Mouse (Mus musculus) heart, postnatal 14 days (tissue): ENCODE results near the gene Tkt. TPM values are rescaled to one million over a fixed set of nuclear protein-coding genes. Genes with fewer than 3 reads are reported as not detected.
"Not testable (repeated sequence)": the region's sequence is repeated elsewhere in the genome, so short reads cannot be mapped to it uniquely, and the experiment has no call there.

Source experiments
- DNase-seq, 2 experiments: peaks; one replicate each; pipeline ENCODE4 v3.0.0; 2021 to 2022
- intact Hi-C: fragments of 180-260 bp; cut with DNase I; formaldehyde crosslinking; loops from one replicate; pipeline ENCODE4 v1.15.1; 2025
- total RNA-seq, 2 experiments: library from RNA; stranded (reverse); gene quantifications; 2 replicates each; pipeline ENCODE4 v1.2.3; 2021

Tkt gene
- total RNA-seq, 2 experiments from 2014 or later: 35.1 to 39.2 TPM

DNA sequence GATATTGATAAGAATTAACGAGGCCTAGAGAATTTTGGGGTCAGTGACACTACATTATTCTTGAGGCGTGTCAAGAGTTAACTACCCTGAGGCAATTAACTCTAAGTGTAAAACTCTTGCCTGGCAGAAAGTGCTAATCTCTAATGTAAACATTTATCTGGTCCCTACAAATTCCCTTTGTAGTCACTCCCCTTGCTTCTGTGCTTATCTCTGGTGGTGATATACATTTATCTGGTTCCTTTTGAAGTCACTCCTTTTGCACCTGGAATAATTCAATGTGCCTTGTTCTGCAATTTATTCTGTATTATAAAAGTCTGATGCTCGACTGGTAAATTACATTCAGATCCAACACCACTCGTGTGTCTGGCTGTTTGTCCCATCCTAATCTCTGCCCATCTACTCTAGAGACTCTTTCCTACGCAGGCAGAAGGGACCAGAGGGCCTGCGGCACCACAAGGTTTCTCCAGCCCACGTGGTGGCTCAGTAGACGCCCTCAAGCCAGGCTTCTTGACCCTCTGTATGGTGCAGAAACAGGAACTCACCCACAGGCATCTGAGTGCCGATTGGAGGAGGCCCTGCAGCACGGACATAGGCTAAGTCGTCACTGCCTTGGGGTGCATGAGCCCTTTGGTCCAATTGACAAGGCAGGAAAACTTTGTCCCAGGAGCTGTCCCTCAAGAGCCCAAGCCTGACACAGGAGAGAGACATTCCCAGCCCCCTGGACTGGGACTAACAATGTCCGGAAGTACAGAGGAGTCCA lies 29.3 kb downstream of the Tkt start:
- intact Hi-C loops, DNase-seq: not testable (repeated sequence)

DNA sequence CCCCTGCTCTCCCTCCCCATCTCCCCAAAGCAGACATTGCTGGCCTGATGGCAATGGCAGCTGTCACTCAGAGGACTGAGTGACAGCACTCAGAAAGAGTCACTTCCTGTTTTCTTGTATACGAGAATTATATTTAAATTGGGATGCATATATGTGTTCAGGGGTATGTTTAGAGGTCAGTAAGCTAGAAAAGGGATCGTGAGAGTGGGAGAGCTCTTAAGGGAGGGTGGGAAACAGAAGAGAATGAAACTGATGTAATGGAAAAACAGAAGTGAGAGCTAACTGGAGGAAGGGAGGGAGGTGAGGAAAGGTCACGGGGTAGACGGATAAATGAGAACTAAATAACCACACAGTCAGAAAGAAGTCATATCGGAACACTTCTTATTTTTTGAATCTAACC lies 31.0 kb downstream of the Tkt start:
- DNase-seq: no peak
- intact Hi-C loops: no loop called here

DNA sequence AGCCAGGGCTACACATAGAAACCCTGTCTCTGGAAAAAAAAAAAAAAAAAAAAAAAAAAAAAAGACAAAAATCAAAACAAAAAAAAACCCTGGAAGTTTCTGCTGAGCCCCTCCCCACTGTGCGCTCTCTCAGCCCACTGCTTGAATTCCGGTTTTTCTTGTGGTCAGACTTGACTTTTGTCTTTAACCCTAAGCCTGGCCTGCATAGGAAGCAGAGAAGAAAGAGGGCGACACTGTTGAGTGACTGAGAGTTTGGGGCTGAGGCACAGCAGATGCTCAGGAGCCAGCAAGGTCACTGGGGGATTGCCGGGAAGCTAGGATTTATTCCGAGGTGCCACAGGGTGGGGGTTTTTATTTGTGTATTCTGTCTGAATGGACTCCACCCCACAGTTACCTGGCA lies 31.7 kb downstream of the Tkt start:
- DNase-seq: no peak
- intact Hi-C loops: no loop called here

DNA sequence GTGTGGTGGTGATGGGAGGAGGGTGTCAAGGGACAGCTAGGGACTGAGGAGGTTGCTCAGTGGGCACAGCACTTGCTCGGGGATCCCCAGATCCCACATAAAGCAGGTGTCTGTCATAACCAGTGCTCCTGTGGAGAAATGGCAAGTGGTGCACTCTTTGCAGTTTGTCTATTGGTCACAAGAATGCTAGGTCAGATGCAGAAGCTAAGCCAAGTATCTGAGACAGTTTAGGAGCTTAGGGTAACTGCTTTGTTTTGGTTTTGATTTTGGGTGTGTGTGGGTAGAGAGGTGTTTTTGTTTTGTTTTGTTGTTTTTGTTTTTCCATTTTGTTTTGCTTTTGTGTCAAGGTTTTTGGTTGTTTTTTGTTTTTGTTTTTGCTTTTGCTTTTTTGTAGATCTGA lies 33.1 kb downstream of the Tkt start:
- intact Hi-C loops: no loop called here
- DNase-seq: no peak

DNA sequence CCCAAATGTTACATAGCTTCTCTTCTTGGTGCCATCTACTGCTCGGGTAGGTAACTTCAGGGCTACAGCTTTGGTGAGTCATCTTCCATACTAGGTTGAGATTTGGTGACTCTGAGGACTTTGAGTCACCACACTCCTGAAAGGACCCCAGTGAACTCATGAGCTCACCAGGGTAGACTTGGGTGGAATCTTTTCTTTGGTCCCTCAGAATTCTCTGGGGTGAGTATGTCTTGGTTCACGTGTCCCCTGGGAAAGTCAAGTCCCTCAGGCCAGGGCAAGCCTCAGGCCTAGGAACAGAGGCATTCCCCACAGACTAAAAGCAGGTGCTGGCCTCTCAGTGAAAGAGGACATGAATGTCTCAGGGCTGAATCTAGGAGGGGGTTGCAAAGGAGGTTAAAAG lies 35.9 kb downstream of the Tkt start:
- intact Hi-C loops: no loop called here
- no peak for DNase-seq

DNA sequence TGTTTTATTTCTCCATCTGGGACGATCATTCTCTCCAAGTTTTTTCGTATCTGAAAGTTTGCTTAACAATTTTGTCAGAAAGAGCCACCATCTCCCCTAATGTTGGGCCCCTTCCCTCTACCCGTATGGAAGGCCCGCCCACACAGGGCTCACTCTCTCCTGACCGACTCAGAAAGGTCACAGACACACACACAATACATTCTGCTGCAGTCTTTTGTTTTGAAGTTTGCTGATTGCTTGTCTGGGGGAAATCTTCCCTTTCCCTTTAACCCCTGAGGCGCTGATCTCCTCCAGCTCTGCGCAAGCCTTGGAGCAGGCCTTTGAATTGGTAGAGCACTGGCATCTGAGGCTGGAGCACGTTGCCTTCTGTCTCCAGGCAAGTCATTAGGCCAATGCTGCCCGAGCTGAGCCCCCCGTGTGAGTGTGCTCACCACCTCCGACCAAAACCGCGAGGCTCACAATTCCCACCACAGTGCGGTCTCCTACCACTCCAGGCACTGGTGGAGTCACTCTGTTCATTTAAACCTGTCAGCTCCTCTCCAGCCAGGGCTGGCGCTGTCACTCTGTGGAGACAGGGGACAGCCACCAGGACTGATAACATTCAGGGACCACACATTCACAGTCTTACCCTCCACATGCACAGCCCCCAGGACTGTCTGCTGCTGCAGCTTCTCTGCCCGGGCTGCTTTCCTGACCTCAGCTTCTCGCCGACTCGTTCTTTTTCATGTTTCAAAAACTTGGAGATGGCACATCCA lies 36.5 kb downstream of the Tkt start:
- DNase-seq: no peak
- intact Hi-C loops: no loop called here

DNA sequence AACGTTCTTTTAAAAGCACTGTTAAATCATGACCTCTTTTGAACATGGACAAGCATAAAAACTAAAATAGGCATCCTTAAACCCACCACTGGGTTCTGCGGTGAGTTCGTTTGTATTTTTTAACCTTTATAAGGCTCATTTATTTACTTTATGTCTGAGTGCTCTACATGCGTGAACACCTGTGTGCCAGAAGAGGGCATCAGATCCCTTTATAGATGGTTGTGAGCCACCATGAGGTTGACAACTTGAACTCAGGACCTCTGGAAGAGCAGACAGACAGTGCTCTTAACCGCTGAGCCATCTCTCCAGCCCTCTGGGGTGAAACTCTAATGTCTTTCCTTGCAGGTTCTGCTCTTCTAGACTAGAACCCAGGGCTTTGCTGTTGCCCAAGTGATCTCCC lies 37.2 kb downstream of the Tkt start:
- no peak for DNase-seq

DNA sequence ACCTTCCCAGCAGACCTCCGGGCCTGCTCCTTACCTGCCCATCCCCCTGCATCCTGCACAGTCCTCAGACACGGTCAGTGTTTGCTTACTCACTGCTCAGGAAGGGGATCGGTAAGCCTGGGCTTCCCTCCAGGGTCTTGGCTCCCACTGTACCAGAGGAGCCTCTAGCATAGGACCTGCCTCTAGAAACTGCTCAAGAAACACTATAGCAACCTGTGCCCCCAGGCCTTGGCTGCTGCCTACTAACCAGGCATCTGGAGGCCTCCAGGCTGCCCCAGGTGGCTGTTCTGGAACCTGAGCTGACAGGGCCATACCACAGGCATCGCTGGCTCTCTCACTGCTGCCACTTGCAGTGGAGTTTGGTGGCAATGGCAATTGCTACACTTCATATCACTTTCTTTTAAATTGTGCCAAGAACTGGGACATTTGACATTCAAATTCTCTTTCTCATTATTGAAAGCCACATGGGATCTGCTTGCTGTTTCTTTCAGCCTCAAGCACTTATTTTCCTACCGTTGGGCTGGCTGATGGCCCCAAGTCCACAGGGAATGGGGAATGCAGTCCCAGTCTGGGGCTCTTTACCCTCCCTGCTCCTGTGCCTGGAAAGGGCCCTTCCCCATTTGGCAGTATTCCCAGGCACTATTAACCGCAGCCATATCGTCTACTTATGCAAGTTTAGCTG lies 38.8 kb downstream of the Tkt start:
- DNase-seq: no peak
- intact Hi-C loops: no loop called here

More for the DNA sequence above, 37.2 kb downstream of the Tkt start:
- intact Hi-C loops: no loop called here

DNA sequence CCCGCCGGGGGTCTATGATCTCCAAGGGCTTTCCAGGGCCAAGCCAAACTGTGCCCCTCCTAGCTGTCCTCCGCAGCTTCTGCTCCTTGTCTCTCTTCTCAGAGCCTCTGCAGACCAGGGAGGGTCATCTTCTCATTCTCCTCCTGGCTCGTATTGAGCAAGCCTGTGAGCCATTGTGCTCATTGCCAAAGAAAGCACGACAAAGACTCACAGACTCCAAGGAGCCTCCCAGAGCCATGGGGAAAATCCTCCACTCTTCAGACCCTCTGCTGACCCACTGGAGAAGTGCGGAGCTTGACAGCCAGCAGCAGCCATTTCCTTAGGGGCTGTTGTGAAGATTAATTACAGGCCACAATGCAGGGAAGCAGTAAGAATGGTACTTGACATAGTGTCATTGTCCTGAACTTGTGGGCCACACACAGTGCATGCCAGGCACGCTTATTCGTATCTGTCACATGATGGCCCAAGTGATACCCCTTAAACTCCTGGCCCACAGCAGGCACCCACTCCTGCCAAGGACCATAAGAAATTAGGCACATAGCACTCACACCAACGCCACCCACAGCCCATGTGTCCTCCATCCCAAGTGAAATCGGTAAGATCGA lies 42.0 kb downstream of the Tkt start:
- DNase-seq: no peak
- intact Hi-C loops: loop anchor here (5.0 kb wide), 2 partner anchors 62 to 272 kb away; partner anchors contain the start of gene Rft1

DNA sequence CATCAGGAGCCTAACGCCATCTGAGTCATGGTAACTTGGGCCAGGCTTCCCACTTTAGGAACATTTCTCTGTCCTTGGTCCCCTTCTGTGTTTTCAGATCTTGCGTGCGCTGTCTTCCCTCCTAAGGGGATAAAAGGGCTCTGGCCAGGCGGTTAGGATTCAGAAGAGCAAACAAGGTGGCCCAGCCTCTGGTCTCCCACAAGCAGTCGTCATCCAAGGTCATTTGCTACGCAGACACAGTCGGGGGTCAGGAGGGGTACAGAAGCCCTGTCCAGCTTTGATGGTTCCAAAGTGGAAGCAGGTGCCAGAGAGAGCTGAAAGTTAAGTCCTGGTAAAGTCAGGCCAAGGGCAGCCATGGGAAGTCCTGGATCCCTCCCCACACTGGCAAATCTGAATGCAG lies 42.8 kb downstream of the Tkt start:
- no peak for DNase-seq
- intact Hi-C loops: loop anchor here (5.0 kb wide), 2 partner anchors 61 to 271 kb away; partner anchors contain the start of gene Rft1

DNA sequence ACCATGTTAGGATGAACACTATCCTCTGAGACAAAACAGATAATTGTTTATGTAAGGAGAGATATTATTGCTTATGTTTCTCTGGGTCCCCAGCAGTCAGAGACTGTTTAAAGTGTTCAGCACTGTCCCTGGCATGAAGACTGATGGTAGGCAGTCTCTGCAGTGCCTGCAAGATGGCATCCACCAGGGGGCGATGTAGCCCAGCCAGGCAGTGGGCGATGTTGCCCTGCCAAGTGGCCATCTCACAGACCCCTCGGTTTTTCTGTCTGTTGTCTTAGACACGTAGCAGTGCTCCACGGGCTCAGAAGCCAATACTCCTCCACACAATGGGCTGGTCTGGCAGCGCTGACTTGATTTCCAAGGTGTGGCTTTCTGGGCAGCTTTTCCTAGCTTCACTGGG lies 43.3 kb downstream of the Tkt start:
- DNase-seq: peak; percentile 85 to 93
- intact Hi-C loops: loop anchor here (5.0 kb wide), 2 partner anchors 61 to 271 kb away; partner anchors contain the start of gene Rft1

DNA sequence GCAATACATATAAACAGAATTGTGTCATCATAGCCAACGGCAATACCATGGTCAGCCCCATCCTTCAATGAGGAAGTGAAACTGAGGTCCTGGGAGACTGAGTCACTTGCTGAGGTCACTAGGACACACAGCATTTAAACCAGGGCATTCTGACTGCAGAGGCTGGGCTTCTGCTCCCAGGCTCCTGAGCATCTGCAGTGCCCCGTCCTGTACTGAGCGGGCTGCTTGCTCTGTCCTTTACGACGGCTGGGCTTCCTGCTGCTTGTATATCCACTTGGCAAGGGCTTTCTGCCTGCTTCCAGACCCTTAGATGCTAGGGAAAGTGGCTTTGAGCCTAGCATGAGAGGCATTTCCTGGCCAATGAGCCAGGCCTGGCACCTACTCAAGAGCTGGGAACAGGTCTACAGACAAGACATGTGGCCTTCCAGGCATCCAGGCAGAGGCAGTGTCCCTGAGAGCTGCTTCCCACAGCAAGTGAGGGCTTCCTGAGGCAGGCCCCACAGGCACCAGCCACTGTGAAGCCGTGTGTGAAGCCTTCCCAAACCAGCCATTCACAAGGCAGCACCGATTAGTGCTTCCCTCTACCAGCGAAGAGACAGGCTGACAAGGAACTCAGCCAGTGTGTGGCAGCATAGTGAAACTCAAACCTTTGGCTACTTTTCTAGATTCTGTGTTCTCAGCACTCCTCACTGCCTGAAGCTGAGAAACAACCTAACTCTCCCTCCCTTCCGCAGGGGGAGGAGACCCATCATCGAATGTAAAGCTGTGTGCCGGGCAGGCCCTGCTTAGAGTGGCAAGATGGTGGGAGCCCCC lies 45.3 kb downstream of the Tkt start:
- peak; percentile 82 to 89 for DNase-seq
- intact Hi-C loops: loop anchor here (2.0 to 5.0 kb wide), 3 partner anchors 19 to 269 kb away; partner anchors contain the start of gene Rft1

DNA sequence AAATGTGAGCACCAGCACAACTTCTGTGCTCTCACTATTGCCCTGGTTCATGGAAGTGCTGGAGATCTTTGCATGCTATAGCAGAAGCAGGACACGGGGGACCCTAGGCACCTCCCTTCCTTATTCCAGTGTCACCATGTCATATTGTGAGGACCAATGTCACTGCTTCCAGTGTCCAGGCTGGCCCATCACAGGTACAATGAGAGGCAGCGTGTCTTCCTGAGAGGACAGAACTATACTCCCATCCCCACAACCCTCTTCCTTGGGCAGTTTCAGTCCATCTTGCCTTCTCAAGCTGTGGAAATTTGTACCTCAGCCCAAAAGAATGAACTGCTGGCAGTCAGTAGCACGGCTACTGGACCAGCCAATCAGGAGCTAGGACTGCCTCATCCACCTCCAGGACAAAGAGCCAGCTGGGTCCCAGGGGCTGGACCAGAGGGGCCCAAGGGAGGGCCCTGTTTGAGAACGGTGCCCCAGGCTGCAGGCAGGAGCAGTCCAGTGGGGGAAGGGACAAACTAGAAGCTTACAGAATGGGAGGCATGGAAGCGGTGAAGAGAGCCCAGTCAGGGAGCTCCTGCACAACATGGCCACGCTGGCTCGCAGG lies 46.0 kb downstream of the Tkt start:
- intact Hi-C loops: loop anchor here (5.0 kb wide), 2 partner anchors 58 to 268 kb away; partner anchors contain the start of gene Rft1
- DNase-seq: peak; percentile 74 to 78

DNA sequence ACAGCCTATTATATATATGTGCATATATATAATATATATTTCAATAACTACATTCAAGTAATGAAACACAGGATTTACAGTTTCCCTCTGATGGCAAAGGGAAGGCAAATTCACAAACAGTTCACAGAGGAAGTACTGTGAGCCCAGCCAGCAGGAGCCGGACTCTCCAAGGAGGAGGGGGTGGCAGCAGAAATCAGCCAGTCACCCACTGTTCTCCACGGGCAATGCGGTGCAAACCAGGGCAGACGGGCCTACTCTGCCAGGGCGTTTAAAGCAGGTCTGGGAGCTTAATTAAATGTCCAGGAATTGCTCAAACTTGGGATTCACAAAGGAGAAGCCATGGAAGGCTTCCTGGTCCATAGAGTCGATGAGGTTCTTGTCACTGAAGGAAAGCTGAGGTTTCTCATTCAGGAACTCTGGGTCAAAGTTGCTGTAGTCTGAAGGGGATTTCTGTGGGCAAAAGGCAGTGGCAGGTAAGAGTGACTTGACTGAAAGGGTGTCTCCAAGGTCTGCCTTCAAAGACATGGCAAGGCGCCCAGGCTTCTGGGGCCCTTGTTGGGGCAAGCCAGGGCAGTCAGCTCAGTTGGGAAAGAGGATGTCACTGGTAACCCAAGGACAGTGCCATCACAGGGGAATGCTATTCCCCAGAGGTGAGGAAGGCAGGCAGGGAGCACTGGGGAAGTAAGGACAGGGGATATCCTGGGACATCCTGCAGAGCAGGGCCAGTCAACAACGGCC lies 47.6 kb downstream of the Tkt start:
- DNase-seq: no peak
- intact Hi-C loops: no loop called here

DNA sequence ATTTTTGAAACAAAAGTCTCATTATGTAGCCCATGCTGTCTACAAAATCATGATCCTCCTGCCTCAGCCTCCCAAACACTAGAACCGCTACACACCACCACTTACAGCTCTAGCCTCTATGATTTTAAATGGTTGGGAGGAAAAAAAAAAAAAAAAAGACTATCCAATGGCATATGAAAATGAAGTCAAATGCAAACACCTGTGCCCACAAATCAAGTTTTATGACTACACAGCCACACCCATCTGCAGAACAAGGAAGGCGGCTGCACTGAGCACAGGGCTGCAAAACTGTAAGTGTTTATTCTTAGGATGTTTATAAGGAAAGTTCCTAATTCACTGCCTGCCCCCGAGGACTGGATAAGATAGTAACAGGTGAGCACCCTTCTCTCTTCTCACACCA lies 48.2 kb downstream of the Tkt start:
- intact Hi-C loops: no loop called here

DNA sequence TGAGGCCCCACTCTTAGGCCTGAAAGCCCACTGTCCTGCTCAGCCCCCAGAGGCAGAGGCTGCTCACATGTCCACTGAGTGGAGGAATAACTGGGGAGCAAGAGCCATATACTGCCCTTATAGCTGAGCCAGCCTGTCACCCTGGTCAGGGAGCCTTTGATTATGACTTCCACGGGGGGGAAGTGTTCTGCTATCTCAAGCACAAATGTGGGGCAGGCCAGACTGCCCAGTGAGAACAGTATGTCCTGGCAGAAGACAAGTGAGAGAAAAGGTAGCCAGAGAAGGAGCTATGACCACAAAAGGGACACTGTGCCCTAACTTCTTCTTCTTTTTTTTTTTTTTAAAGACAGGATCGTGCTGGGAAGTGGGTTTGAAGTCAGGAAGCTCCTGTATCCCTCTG lies 49.0 kb downstream of the Tkt start:
- DNase-seq: no peak
- intact Hi-C loops: no loop called here

More for the DNA sequence above, 48.2 kb downstream of the Tkt start:
- DNase-seq: no peak

DNA sequence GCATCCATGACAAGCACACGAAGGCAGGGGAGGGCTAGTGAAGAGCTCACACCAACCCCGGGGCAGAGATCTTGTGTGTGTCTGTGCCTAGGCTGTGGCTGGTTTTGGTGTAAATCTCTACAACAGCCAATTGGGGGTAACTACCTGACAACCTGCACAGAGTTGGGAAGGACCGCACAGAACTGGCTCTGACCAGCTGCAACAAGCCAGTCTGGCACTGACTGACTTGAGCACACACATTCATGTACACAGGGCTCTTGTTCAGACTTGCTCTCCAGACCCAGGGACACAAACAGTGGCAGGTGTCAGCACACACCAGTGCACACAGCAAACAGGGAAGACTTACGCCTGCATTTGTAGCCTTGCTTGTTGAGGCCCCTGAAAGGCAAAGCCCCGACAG lies 58.7 kb downstream of the Tkt start:
- no peak for DNase-seq
- intact Hi-C loops: no loop called here

DNA sequence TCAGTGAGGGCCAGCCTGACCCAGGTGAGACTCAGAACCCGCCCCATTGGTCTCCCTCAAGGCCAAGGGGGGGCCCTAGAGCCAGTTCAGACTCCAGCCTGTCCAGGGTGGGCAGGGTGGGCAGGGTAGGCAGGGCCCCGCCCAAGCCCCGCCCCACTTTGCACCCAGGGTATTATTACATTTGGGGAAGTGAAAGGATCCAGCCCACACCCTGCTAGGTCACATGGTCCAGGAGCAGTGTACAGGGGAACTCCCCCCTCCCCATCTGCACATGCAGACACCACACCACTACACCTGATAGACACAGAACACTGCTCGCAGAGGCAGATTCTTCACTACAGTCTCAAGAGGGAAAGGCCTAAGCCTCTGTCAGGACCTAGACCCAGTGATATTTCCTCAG lies 59.5 kb downstream of the Tkt start:
- no peak for DNase-seq
- intact Hi-C loops: no loop called here

DNA sequence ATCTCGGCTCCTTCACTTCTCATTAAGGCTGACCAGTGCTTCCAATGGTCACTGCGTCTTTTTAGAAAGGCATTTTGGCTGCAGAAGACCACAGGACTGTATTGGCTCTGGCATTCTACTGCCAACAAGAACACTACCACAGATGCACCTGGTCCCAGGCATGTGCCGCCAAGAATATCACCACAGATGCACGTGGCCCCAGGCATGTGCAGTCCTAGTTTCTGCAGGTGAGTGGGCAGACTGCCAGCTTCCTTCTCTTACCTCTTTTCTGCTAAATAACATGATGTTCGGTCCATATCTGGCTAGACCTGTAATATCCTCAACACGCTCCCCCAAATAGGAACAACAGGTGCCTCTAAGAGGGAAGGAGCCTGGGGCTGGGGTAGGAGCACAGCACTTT lies 60.0 kb downstream of the Tkt start:
- DNase-seq: no peak
- intact Hi-C loops: no loop called here
